Mouse (Mus musculus) heart, postnatal 0 days (tissue): Measurements from ENCODE around the gene Fam234b.

Source experiments
- CTCF ChIP-seq: IDR thresholded peaks from 2 replicates; pipeline ENCODE4 v1.5.1; 2016; ENCODE audit warnings: antibody characterized with exemption, control low read depth, low read depth
- EP300 ChIP-seq: IDR thresholded peaks from 2 replicates; pipeline ENCODE4 v1.6.1; 2016; ENCODE audit warnings: antibody characterized with exemption, low read depth

DNA sequence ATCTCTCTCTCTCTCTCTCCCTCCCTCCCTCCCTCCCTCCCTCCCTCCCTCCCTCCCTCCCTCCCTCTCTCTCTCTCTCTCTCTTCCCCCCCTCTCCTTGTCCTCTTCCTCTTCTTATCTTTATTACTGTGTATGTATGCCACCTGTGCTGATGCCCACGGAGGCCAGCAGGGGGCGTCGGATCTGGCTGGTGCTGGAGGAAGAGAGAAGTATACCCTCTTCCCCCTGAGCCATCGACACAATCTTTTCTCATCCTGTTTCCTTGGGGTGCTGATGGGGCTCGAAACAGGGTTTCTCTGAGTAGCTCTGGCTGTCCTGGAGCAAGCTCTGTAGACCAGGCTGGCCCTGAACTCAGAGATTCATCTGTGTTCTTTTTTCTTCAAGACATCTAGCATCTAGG is 14.9 kb upstream of the Fam234b start:
- TF ChIP-seq CTCF (0 out of 2 replicates have a peak, but pooled peaks have one; percentile 9), EP300 (no peak)
